Mouse (Mus musculus) heart, embryonic 16.5 days (tissue): ENCODE results near the gene Myh3. TPM values are rescaled to one million over a fixed set of nuclear protein-coding genes. Genes with fewer than 3 reads are reported as not detected.
"Not testable (repeated sequence)": the region's sequence is repeated elsewhere in the genome, so short reads cannot be mapped to it uniquely, and the experiment has no call there.

Experiments
- ATAC-seq: fragments of 200-750 bp; cut with Nextera tagmentation; replicated peaks from 2 replicates; pipeline ENCODE4 v1.8.0; 2017; ENCODE audit warnings: moderate number of reproducible peaks; ENCODE audit not compliant: insufficient read depth, low FRiP score; ENCODE audit errors: extremely low read depth
- H3K27ac ChIP-seq: fragments of 300-500 bp; sonication (generic); 2 replicates; pipeline ENCODE4 v1.5.1; 2014; ENCODE audit warnings: mild to moderate bottlenecking, low read length, control low read depth, moderate library complexity
- H3K27me3 ChIP-seq: fragments of 300-500 bp; sonication (generic); 2 replicates; pipeline ENCODE4 v1.6.1; 2014; ENCODE audit warnings: low read length, mixed read lengths; ENCODE audit not compliant: control insufficient read depth, insufficient read depth
- H3K36me3 ChIP-seq: fragments of 300-500 bp; sonication (generic); 2 replicates; pipeline ENCODE4 v1.6.1; 2014; ENCODE audit not compliant: control insufficient read depth, insufficient read depth
- H3K4me1 ChIP-seq: fragments of 300-500 bp; sonication (generic); 2 replicates; pipeline ENCODE4 v1.6.1; 2014; ENCODE audit warnings: low read length, mixed read lengths; ENCODE audit not compliant: control insufficient read depth, insufficient read depth
- H3K4me2 ChIP-seq: fragments of 300-500 bp; sonication (generic); 2 replicates; pipeline ENCODE4 v1.6.1; 2014; ENCODE audit warnings: low read depth, mild to moderate bottlenecking, control low read depth, low read length
- H3K4me3 ChIP-seq: fragments of 300-500 bp; sonication (generic); 2 replicates; pipeline ENCODE4 v1.5.1; 2014; ENCODE audit warnings: mild to moderate bottlenecking, control low read depth, low read length
- H3K9ac ChIP-seq: fragments of 300-500 bp; sonication (generic); 2 replicates; pipeline ENCODE4 v1.6.1; 2014; ENCODE audit warnings: low read length, control low read depth
- H3K9me3 ChIP-seq: fragments of 300-500 bp; sonication (generic); replicated peaks from 2 replicates; pipeline ENCODE4 v1.6.1; 2016; ENCODE audit warnings: low read length; ENCODE audit not compliant: control insufficient read depth
- WGBS: fragments of 180-500 bp; shearing (Covaris S2); extraction: QIAGEN DNeasy Blood & Tissue Kit; methylation state at CpG from one replicate; pipeline ENCODE4 v1.1.7; 2014; 5-methylcytosine and 5-hydroxymethylcytosine counted together
- polyA plus RNA-seq: library from polyadenylated mRNA; unstranded; fragments of >200 nt; fragmentation: Nextera tagmentation; extraction: Ambion mirVana; gene quantifications from 2 replicates; pipeline ENCODE4 v1.2.1, GENCODE M21; 2015

Myh3 gene
- polyA plus RNA-seq, 1 experiment from 2014 or later = 4.5 TPM

DNA sequence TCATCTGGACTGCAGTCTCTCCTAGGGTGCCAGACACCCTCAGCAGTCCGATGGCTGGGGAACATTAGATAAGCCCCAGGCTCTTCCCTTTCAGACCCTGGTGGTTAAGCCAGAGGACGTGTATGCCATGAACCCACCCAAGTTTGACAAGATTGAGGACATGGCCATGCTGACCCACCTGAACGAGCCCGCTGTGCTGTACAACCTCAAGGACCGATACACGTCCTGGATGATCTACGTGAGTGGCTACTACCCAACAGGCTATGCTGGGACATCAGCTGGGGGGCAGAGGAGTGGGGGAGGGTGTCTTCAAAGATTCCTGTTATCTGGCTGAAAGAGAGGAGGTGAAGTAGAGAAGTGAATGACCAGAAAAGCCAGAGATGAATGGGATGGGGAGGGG is 4.1 kb downstream of the Myh3 start:
- H3K27ac ChIP-seq = no peak overlapping the region
- H3K9ac ChIP-seq = no peak overlapping the region
- no peaks in the 10 kb centered on the region for H3K4me1 ChIP-seq
- no peak overlapping the region for H3K4me2 ChIP-seq
- no peak for ATAC-seq
- WGBS = 73% methylated on average over 7 of the region's 7 CpGs
- H3K9me3 ChIP-seq = no peaks in the 10 kb centered on the region
- H3K36me3 ChIP-seq = no peaks in the 10 kb centered on the region
- peaks cover 27% of the 10 kb centered on the region for H3K27me3 ChIP-seq
- H3K4me3 ChIP-seq = no peak overlapping the region

DNA sequence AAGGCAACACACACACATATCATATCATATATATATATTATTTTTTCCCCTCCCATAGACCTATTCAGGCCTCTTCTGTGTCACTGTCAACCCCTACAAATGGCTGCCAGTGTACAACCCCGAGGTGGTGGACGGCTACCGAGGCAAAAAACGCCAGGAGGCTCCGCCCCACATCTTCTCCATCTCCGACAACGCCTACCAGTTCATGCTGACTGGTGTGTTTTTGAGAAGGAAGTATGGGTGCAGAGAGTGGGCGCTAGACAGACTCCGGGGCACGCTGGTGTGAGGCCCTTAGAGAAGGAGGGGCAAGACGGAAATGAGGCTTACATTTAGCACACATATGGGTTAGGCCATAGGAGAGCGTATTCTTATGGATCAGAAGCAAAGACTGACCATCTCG is 4.7 kb downstream of the Myh3 start:
- Histone ChIP-seq H3K4me3 (no peak overlapping the region), H3K4me2 (no peak overlapping the region), H3K9me3 (no peaks in the 10 kb centered on the region), H3K27me3 (peaks cover 29% of the 10 kb centered on the region), H3K36me3 (no peaks in the 10 kb centered on the region), H3K27ac (no peak overlapping the region), H3K4me1 (no peaks in the 10 kb centered on the region), H3K9ac (no peak overlapping the region)
- WGBS = 83% methylated on average over 13 of the region's 13 CpGs
- ATAC-seq = no peak

DNA sequence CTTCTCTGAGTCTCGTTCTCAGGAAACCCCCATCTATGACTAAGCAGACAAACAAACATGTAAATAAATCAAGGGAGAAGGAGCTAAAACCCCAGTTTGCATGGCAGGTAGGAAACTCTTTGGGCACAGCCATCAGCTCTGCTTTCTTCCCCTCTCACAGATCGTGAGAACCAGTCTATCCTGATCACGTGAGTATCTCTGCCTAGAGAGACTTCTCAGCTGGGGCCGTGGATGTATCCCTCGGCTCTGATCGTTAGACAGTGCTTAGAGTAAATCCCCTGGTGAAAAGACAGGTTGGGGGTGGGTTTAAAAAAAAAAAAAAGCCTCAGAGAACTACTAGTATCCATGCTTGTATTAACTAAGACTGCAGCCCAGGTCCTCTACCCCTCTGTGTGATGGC is 5.1 kb downstream of the Myh3 start:
- Histone ChIP-seq H3K4me2 (no peak overlapping the region), H3K9me3 (no peaks in the 10 kb centered on the region), H3K9ac (no peak overlapping the region), H3K27ac (no peak overlapping the region), H3K4me3 (no peak overlapping the region), H3K27me3 (peaks cover 29% of the 10 kb centered on the region), H3K36me3 (no peaks in the 10 kb centered on the region), H3K4me1 (no peaks in the 10 kb centered on the region)
- WGBS = 61% methylated on average over 6 of the region's 6 CpGs
- no peak for ATAC-seq

DNA sequence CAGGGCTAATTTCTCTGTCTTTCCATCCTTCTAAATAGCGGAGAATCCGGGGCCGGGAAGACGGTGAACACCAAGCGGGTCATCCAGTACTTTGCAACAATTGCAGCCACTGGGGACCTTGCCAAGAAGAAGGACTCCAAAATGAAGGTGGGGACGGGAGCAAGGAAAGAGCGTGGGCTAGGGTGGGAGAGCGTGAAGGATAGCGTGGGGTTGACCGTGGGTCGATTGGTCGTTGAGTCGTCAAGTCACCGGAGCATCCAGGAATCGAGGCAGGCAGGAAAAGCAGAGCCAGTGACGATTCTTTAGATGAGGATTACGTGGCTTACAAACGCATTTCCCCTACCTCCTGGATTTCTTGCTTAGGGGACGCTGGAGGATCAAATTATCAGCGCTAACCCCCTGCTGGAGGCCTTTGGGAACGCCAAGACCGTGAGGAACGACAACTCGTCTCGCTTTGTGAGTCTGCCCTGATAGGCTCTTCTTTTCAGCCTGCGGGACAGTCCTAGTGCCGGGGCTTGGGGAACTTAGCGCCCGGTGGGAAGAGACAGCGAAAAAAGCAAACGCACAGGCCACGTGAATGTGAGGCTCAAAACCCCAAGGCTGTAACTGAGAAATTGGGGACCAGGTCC is 5.7 kb downstream of the Myh3 start:
- H3K27ac ChIP-seq = no peak overlapping the region
- no peaks in the 10 kb centered on the region for H3K36me3 ChIP-seq
- H3K4me2 ChIP-seq = no peak overlapping the region
- no peaks in the 10 kb centered on the region for H3K9me3 ChIP-seq
- no peak overlapping the region for H3K9ac ChIP-seq
- no peak for ATAC-seq
- H3K4me3 ChIP-seq = no peak overlapping the region
- 35% methylated on average over 32 of the region's 32 CpGs for WGBS
- no peaks in the 10 kb centered on the region for H3K4me1 ChIP-seq
- peaks cover 29% of the 10 kb centered on the region for H3K27me3 ChIP-seq

DNA sequence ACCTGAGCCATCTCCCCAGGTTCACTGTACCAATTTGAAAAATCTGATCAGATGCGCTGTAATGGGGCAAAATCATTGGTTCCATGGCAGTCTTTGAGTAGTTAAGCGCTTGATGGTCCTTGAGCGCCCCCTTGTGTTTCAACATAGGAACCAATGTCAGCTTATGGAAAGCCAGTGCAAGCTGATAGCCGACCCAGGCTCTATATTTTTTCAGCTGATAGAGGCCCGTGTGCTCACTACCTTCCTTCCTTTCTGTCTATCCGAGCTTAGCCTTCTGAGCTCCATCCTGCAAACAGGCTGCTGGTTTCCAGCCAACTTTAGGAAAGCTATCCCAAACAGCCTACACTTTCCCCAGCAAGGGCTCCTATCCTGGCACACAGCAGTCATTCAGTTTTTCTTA is 7.4 kb downstream of the Myh3 start:
- Histone ChIP-seq H3K27me3 (peaks cover 29% of the 10 kb centered on the region), H3K4me2 (no peak overlapping the region), H3K27ac (no peak overlapping the region), H3K36me3 (no peaks in the 10 kb centered on the region), H3K4me1 (no peaks in the 10 kb centered on the region), H3K9me3 (no peaks in the 10 kb centered on the region), H3K9ac (no peak overlapping the region), H3K4me3 (no peak overlapping the region)
- ATAC-seq = no peak
- 3% methylated on average over 6 of the region's 6 CpGs for WGBS

DNA sequence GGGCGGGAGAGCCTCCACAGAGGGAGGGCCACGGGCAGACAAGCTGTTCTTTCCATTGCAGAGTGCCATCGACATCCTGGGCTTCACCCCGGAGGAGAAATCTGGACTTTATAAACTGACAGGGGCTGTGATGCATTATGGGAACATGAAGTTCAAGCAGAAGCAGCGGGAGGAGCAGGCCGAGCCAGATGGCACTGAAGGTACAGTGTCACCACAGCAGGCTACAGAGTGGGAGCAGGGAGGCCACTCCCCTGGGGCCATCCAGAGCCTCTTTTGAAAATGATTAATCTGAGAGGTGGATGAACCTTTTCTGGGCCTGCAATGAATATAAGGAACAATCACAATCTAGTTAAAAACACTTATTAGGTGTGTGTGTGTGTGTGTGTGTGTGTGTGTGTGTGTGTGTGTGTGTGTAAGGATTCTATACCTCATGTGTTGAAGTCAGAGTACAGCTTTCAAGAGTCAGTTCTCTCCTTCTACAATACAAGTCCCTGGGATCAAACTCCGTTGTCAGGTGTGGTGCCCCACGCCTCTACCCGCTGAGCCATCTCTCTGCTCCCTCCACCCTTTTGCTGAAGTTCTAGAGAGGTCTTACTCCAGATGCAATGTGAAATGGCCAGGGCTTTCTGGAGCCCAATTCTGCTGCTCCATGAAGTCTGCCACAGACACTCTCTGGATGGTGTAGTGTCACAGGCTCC is 8.5 kb downstream of the Myh3 start:
- WGBS = 50% methylated on average over 9 of the region's 9 CpGs
- Histone ChIP-seq H3K4me3 (no peak overlapping the region), H3K27me3 (peaks cover 29% of the 10 kb centered on the region), H3K9me3 (no peaks in the 10 kb centered on the region), H3K9ac (no peak overlapping the region), H3K4me1 (no peaks in the 10 kb centered on the region), H3K4me2 (no peak overlapping the region), H3K27ac (no peak overlapping the region), H3K36me3 (no peaks in the 10 kb centered on the region)
- ATAC-seq = no peak

DNA sequence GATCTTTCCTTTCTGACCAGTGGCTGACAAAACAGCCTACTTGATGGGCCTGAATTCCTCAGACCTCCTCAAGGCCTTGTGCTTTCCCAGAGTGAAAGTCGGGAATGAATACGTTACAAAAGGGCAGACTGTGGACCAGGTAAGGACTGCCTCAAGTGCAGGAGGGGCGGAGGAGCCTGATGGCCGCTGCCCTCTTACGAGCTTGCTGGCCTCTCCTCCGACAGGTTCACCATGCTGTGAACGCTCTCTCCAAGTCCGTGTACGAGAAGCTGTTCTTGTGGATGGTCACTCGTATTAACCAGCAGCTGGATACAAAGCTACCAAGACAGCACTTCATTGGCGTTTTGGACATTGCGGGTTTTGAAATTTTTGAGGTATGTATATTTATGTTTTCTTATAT is 9.1 kb downstream of the Myh3 start:
- no peaks in the 10 kb centered on the region for H3K36me3 ChIP-seq

DNA sequence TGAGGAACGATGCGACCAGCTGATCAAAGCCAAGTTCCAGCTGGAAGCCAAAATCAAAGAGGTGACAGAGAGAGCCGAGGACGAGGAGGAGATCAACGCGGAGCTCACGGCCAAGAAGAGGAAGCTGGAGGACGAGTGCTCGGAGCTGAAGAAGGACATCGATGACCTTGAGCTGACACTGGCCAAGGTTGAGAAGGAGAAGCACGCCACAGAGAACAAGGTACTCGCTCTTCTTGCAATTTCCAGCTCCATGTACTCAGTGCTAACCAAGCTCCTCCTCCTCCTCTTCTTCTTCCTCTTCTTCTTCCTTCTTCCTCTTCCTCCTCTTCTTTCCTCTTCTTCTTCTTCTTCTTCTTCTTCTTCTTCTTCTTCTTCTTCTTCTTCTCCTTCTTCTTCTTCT is 14.3 kb downstream of the Myh3 start:
- not testable (repeated sequence) for H3K4me2 ChIP-seq, H3K27ac ChIP-seq, ATAC-seq, H3K27me3 ChIP-seq, H3K4me1 ChIP-seq, H3K36me3 ChIP-seq, H3K4me3 ChIP-seq, H3K9ac ChIP-seq, H3K9me3 ChIP-seq
- 81% methylated on average over 12 of the region's 12 CpGs for WGBS

More for the DNA sequence above, 9.1 kb downstream of the Myh3 start:
- WGBS = 79% methylated on average over 12 of the region's 12 CpGs
- Histone ChIP-seq H3K9me3 (no peaks in the 10 kb centered on the region), H3K27ac (no peak overlapping the region), H3K4me1 (no peaks in the 10 kb centered on the region), H3K4me3 (no peak overlapping the region), H3K4me2 (no peak overlapping the region), H3K27me3 (peaks cover 29% of the 10 kb centered on the region), H3K9ac (no peak overlapping the region)
- no peak for ATAC-seq

DNA sequence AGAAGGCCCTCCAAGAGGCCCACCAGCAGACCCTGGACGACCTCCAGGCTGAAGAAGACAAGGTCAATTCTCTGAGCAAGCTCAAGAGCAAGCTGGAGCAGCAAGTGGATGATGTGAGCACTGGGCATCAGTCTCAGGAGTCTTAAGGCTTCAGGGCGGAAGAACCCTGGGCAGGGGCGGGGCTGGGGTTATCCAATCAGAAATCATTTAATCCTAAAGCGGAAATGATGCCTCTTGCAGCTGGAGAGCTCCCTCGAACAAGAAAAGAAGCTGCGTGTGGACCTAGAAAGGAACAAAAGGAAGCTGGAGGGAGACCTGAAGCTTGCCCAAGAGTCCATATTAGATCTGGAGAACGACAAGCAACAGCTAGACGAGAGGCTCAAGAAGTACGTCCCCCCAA is 15.1 kb downstream of the Myh3 start:
- WGBS = 72% methylated on average over 9 of the region's 9 CpGs
- Histone ChIP-seq H3K4me2 (no peak overlapping the region), H3K4me1 (no peaks in the 10 kb centered on the region), H3K4me3 (no peak overlapping the region), H3K27ac (no peak overlapping the region), H3K36me3 (no peaks in the 10 kb centered on the region), H3K9ac (no peak overlapping the region), H3K9me3 (no peaks in the 10 kb centered on the region), H3K27me3 (peaks cover 8% of the 10 kb centered on the region)
- ATAC-seq = no peak
